Mouse (Mus musculus): Measurements from ENCODE around the gene Lrrc57. TPM values are rescaled to one million over a fixed set of nuclear protein-coding genes. Genes with fewer than 3 reads are reported as not detected.

The Lrrc57 gene
- polyA plus RNA-seq, 1 experiment from 2014 or later, result 35.7 TPM

DNA sequence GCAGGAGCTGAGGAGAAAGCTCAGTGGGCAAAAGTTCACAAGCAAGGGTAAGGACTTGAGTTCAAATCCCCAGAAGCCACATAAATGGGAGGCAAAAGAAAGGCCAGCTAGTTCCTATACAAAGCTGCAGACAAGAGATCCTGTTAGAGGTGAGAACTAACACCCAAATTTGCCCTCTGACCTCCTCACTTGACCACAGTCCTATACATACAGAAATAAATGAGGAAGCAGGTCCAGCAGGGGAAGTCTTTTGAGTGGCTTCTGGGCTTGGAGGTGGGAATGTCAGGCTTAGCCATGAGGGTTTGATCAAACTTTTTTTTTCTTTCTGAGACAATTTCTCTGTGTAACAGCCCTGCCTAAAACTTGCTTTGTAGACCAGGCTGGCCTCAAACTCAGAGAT, 13.6 kb upstream of the Lrrc57 start:
- Histone ChIP-seq H3K4me3 (ENCODE audit: low read depth, low read length) (no peak overlapping the region), H3K27me3 (ENCODE audit: control insufficient read depth, insufficient read depth, low read length) (no peaks in the 10 kb centered on the region), H3K9ac (ENCODE audit: low read length) (no peak overlapping the region), H3K9me3 (ENCODE audit: control insufficient read depth, low read length) (no peaks in the 10 kb centered on the region), H3K36me3 (ENCODE audit: control insufficient read depth, insufficient read depth, low read length) (peaks cover 4% of the 10 kb centered on the region; the same call in 1 of the 2 replicates), H3K4me1 (replicated peaks; ENCODE audit: control insufficient read depth, insufficient read depth, low read length) (no peaks in the 10 kb centered on the region), H3K27ac (ENCODE audit: low read depth, low read length) (no peak overlapping the region), H3K4me2 (ENCODE audit: low read depth, low read length, severe bottlenecking) (no peak overlapping the region)
- ATAC-seq (replicated peaks; ENCODE audit: low FRiP score) (no peak), DNase-seq (ENCODE audit: low spot score) (no peak)

DNA sequence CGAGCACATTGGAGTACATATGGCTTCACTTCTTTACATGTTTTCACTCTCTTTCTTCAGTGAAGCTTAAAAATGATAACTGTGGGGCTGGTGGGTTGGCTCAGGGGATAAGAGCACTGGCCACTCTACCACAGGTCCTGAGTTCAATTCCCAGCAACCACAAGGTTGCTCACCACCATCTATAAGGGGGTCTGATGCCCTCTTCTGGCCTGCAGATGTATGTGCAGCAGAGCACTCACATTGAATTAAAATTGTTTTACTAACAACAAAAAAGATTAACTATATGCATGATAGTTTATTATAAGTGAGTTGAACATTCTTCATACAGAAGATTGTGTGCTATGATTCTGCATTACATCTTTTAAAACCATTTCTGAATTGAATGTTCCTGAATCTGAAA, 10.2 kb upstream of the Lrrc57 start:
- WGBS, result 100% methylated on average over 1 of the region's 1 CpGs
- Histone ChIP-seq H3K9ac (ENCODE audit: low read length) (no peak overlapping the region), H3K36me3 (ENCODE audit: control insufficient read depth, insufficient read depth, low read length) (peaks cover 4% of the 10 kb centered on the region; the same call in 1 of the 2 replicates)

DNA sequence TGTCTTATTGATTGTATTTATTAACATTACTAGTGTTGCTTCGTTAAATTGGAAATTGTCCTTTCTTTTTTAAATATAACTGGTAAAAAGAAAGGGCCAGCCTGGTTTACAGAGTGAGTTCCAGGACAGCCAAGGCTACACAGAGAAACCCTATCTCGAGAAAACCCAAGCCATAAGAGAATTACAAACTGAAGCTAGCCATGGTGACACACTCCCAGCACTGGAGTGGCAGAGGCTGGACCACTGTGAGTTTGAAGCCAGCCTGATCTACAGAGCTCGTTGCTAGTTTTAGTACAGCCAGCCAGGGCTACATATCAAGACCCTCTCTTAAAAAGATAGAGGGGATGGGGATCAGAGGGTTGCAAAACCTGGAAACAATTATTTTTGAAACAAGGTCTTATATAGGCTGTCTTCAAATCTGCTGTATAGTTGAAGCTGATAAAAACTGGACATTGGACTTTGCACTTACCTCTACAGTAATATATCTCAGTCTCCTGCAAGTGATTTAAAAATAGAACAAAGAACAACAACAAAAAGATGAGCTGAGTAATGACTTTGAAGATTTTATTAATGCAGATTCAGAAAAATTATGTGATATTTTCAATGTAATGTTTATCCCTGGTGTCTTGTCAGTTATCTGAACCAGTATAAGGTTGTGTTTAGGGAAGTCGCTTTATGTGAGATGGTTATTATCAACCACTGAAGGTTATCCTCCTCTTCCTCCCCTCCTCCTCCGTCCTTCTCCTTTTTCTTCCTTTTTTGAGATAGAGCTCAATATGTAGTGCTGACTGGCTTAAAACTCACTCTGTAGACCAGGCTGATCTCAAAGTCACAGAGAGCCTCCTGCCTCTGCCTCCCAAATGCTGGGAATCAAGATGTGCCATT, 7.2 kb upstream of the Lrrc57 start:
- no peaks in the 10 kb centered on the region for H3K27me3 ChIP-seq (ENCODE audit: control insufficient read depth, insufficient read depth, low read length)
- no peaks in the 10 kb centered on the region for H3K9me3 ChIP-seq (ENCODE audit: control insufficient read depth, low read length)
- H3K4me3 ChIP-seq (ENCODE audit: low read depth, low read length), result no peak overlapping the region
- H3K27ac ChIP-seq (ENCODE audit: low read depth, low read length), result no peak overlapping the region
- H3K9ac ChIP-seq (ENCODE audit: low read length), result no peak overlapping the region
- H3K36me3 ChIP-seq (ENCODE audit: control insufficient read depth, insufficient read depth, low read length), result peaks cover 4% of the 10 kb centered on the region; the same call in 1 of the 2 replicates
- WGBS, result 87% methylated on average over 5 of the region's 5 CpGs
- no peak overlapping the region for H3K4me2 ChIP-seq (ENCODE audit: low read depth, low read length, severe bottlenecking)
- ATAC-seq (replicated peaks; ENCODE audit: low FRiP score) (no peak), DNase-seq (ENCODE audit: low spot score) (no peak)
- H3K4me1 ChIP-seq (replicated peaks; ENCODE audit: control insufficient read depth, insufficient read depth, low read length), result no peaks in the 10 kb centered on the region

More for the DNA sequence above, 10.2 kb upstream of the Lrrc57 start:
- H3K27me3 ChIP-seq (ENCODE audit: control insufficient read depth, insufficient read depth, low read length), result no peaks in the 10 kb centered on the region
- no peak for ATAC-seq (replicated peaks; ENCODE audit: low FRiP score)
- H3K4me3 ChIP-seq (ENCODE audit: low read depth, low read length), result no peak overlapping the region
- no peaks in the 10 kb centered on the region for H3K9me3 ChIP-seq (ENCODE audit: control insufficient read depth, low read length)
- no peak overlapping the region for H3K4me2 ChIP-seq (ENCODE audit: low read depth, low read length, severe bottlenecking)
- no peak overlapping the region for H3K27ac ChIP-seq (ENCODE audit: low read depth, low read length)
- DNase-seq (ENCODE audit: low spot score), result no peak
- no peaks in the 10 kb centered on the region for H3K4me1 ChIP-seq (replicated peaks; ENCODE audit: control insufficient read depth, insufficient read depth, low read length)

DNA sequence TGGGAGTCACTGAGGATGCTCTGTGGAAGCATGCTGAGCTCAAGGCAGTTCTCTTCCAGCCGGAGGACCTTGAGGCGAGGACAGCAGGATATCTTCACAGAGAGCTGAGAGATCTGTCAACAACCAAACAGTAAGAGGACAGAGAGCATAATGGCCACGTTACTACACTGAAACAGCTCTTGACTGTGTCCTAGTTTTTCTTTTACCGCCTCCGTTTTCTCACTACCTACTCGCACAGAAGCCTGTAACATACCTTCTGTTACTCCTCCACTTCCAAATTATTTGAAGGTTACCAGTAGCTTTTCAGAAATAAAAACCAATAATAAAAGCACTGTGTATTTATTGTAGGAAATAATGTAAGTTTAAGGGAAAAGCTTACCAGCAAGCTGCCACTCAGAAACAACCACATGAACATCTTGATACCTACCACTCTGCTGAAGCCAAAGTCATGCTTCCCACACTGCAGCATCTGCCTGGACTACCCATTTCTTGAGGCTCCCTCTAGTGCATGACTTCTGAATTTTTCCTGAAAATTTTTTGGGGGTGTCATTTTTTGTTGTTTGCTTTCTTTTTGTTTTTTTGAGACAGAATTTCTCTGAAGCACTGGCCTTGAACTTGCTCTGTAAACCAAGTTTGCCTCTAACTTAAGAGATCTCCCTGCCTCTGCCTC, 3.2 kb downstream of the Lrrc57 start:
- ATAC-seq (replicated peaks; ENCODE audit: low FRiP score) (no peak), DNase-seq (ENCODE audit: low spot score) (no peak)
- Histone ChIP-seq H3K9me3 (ENCODE audit: control insufficient read depth, low read length) (no peaks in the 10 kb centered on the region), H3K36me3 (ENCODE audit: control insufficient read depth, insufficient read depth, low read length) (no peaks in the 10 kb centered on the region), H3K4me3 (ENCODE audit: low read depth, low read length) (no peak overlapping the region), H3K27ac (ENCODE audit: low read depth, low read length) (no peak overlapping the region), H3K4me1 (replicated peaks; ENCODE audit: control insufficient read depth, insufficient read depth, low read length) (peaks cover 5% of the 10 kb centered on the region), H3K9ac (ENCODE audit: low read length) (no peak overlapping the region), H3K27me3 (ENCODE audit: control insufficient read depth, insufficient read depth, low read length) (no peaks in the 10 kb centered on the region), H3K4me2 (ENCODE audit: low read depth, low read length, severe bottlenecking) (no peak overlapping the region)
- 89% methylated on average over 6 of the region's 6 CpGs for WGBS

DNA sequence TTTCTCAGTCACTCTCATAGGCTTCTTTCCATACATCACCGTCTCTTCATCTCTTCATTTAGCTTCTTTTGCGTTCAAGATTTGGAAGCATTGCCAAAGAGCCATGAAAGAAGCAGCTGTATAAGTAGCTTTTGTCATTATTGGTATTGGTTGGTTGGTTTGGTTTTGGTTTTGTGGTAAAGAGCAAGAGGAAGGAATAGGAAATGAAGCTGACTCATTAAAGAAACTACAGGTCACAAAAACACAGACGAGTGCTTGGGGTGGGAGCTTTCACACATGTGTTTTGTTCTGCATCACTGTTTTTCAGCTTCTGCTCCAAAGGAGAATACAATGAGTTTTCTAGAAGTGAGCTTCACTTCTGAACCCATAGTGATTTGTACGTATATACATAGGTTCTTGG, 9.8 kb downstream of the Lrrc57 start:
- H3K9ac ChIP-seq (ENCODE audit: low read length), result no peak overlapping the region
- no peaks in the 10 kb centered on the region; the same call in 1 of the 2 replicates for H3K36me3 ChIP-seq (ENCODE audit: control insufficient read depth, insufficient read depth, low read length)

DNA sequence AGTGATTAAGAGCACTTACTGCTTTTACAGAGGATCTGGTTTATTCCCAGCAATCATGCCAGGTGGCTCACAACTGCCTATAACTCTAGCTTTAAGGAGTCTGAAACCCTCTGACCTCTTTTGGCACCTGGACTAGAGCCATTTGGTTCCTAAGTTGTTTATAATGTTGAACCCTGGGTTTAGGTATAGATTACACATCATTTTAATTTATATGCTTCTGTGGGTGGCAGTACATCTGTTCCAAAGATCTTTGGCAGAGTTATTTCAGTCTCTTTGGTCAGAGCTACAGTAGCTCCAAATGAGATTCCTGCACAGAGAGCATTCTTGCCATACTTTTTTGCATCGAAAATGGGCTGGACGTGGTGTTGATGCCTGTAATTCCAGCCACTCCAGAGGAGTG, 11.6 kb downstream of the Lrrc57 start:
- Histone ChIP-seq H3K27me3 (ENCODE audit: control insufficient read depth, insufficient read depth, low read length) (no peaks in the 10 kb centered on the region), H3K27ac (ENCODE audit: low read depth, low read length) (no peak overlapping the region), H3K36me3 (ENCODE audit: control insufficient read depth, insufficient read depth, low read length) (no peaks in the 10 kb centered on the region; the same call in 1 of the 2 replicates), H3K9ac (ENCODE audit: low read length) (no peak overlapping the region), H3K4me1 (replicated peaks; ENCODE audit: control insufficient read depth, insufficient read depth, low read length) (no peaks in the 10 kb centered on the region), H3K9me3 (ENCODE audit: control insufficient read depth, low read length) (no peaks in the 10 kb centered on the region), H3K4me2 (ENCODE audit: low read depth, low read length, severe bottlenecking) (no peak overlapping the region), H3K4me3 (ENCODE audit: low read depth, low read length) (no peak overlapping the region)
- DNase-seq (ENCODE audit: low spot score), result no peak
- ATAC-seq (replicated peaks; ENCODE audit: low FRiP score), result no peak
- WGBS, result 91% methylated on average over 2 of the region's 2 CpGs

More for the DNA sequence above, 9.8 kb downstream of the Lrrc57 start:
- no peak overlapping the region for H3K27ac ChIP-seq (ENCODE audit: low read depth, low read length)
- DNase-seq (ENCODE audit: low spot score), result no peak
- H3K4me3 ChIP-seq (ENCODE audit: low read depth, low read length), result no peak overlapping the region
- WGBS, result 92% methylated on average over 4 of the region's 4 CpGs
- no peaks in the 10 kb centered on the region for H3K4me1 ChIP-seq (replicated peaks; ENCODE audit: control insufficient read depth, insufficient read depth, low read length)
- no peaks in the 10 kb centered on the region for H3K27me3 ChIP-seq (ENCODE audit: control insufficient read depth, insufficient read depth, low read length)
- ATAC-seq (replicated peaks; ENCODE audit: low FRiP score), result no peak
- no peak overlapping the region for H3K4me2 ChIP-seq (ENCODE audit: low read depth, low read length, severe bottlenecking)
- no peaks in the 10 kb centered on the region for H3K9me3 ChIP-seq (ENCODE audit: control insufficient read depth, low read length)

DNA sequence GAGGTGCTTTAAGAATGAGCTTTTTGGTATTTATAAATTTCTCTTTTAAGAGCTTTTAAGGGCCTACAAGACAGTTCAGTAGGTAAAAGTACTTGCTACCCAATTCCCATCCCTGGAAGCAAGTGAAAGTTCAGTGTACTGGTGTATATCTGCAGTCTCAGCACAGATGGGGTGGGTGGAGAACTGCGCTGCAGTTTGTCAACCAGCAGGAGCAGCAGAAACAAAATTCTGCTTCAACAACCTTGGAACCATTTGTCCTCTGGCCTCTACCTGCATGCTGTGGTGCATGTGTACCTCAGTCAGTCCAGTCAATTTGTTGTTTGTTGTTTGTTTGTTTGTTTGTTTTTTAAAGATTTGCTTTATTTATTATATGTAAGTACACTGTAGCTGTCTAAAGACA, 17.1 kb downstream of the Lrrc57 start:
- DNase-seq (ENCODE audit: low spot score), result no peak
- Histone ChIP-seq H3K27me3 (ENCODE audit: control insufficient read depth, insufficient read depth, low read length) (no peaks in the 10 kb centered on the region), H3K9me3 (ENCODE audit: control insufficient read depth, low read length) (no peaks in the 10 kb centered on the region), H3K36me3 (ENCODE audit: control insufficient read depth, insufficient read depth, low read length) (no peaks in the 10 kb centered on the region), H3K4me2 (ENCODE audit: low read depth, low read length, severe bottlenecking) (no peak overlapping the region), H3K9ac (ENCODE audit: low read length) (no peak overlapping the region), H3K4me3 (ENCODE audit: low read depth, low read length) (no peak overlapping the region), H3K4me1 (replicated peaks; ENCODE audit: control insufficient read depth, insufficient read depth, low read length) (no peaks in the 10 kb centered on the region), H3K27ac (ENCODE audit: low read depth, low read length) (no peak overlapping the region)
- 97% methylated on average over 1 of the region's 1 CpGs for WGBS
- no peak for ATAC-seq (replicated peaks; ENCODE audit: low FRiP score)

DNA sequence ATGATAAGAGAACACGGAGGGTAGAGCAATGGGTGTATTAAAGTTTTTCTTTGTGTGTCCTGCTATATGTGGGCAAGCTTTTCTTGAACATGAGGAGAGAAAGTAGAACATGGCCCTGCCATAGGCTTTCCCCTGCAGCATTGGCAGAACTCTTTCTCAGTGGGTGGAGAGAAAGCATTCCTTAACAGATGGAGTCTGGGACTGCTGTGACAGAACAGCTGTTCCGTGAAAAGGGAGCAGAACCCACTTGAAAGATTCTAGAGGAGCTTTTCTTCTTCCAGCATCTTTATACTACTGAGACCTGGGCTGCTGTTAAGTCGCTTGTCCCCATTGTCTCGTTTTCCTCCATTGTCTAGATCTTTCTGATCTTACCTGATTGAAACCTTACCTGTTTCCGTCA, 19.6 kb downstream of the Lrrc57 start:
- H3K4me1 ChIP-seq (replicated peaks; ENCODE audit: control insufficient read depth, insufficient read depth, low read length), result no peaks in the 10 kb centered on the region
- H3K4me2 ChIP-seq (ENCODE audit: low read depth, low read length, severe bottlenecking), result no peak overlapping the region
- H3K4me3 ChIP-seq (ENCODE audit: low read depth, low read length), result no peak overlapping the region
- H3K36me3 ChIP-seq (ENCODE audit: control insufficient read depth, insufficient read depth, low read length), result no peaks in the 10 kb centered on the region
- H3K9me3 ChIP-seq (ENCODE audit: control insufficient read depth, low read length), result no peaks in the 10 kb centered on the region
- 86% methylated on average over 5 of the region's 5 CpGs for WGBS
- DNase-seq (ENCODE audit: low spot score) (no peak), ATAC-seq (replicated peaks; ENCODE audit: low FRiP score) (no peak)
- no peak overlapping the region for H3K9ac ChIP-seq (ENCODE audit: low read length)
- no peaks in the 10 kb centered on the region for H3K27me3 ChIP-seq (ENCODE audit: control insufficient read depth, insufficient read depth, low read length)
- H3K27ac ChIP-seq (ENCODE audit: low read depth, low read length), result no peak overlapping the region
